Mouse (Mus musculus) CH12.LX (cell line): ENCODE measurements around the gene Top3a. TPM values are rescaled to one million over a fixed set of nuclear protein-coding genes. Genes with fewer than 3 reads are reported as not detected.

Experiments used
- DNase-seq: peaks from one replicate; pipeline ENCODE4 v3.0.0-alpha.2; 2013; ENCODE audit errors: extremely low read depth
- H3K27ac ChIP-seq: 2 replicates; pipeline ENCODE4 v1.5.1; 2012; ENCODE audit warnings: low read depth, mild to moderate bottlenecking, control low read depth, moderate library complexity; ENCODE audit not compliant: insufficient read depth
- H3K27me3 ChIP-seq: replicated peaks from 2 replicates; pipeline ENCODE3; 2012; ENCODE audit warnings: inconsistent platforms
- H3K36me3 ChIP-seq, 2 experiments: replicated peaks in 1 of 2; 2 replicates each; pipeline versions ENCODE3 to v1.6.1; 2012; ENCODE audit warnings: inconsistent platforms in 1 of 2, low read length in 1 of 2, mild to moderate bottlenecking in 1 of 2, mixed read lengths in 1 of 2, moderate library complexity in 1 of 2; ENCODE audit not compliant: control insufficient read depth in 1 of 2, insufficient read depth in 1 of 2
- H3K4me1 ChIP-seq, 2 experiments: 2 replicates each; pipeline ENCODE4 v1.6.1; 2012; ENCODE audit warnings: inconsistent platforms in 1 of 2, moderate library complexity in 1 of 2; ENCODE audit not compliant: insufficient read depth in 2 of 2, control insufficient read depth in 1 of 2
- H3K4me2 ChIP-seq: 2 replicates; pipeline ENCODE4 v1.6.1; 2012; ENCODE audit warnings: low read depth, mild to moderate bottlenecking, control low read depth; ENCODE audit not compliant: poor library complexity, insufficient read depth, severe bottlenecking
- H3K4me3 ChIP-seq, 3 experiments: fragments of 150-350 bp in 1 of 3; sonication (generic) in 1 of 3; replicated peaks in 1 of 3; 2 replicates each; pipeline versions ENCODE3 to v1.5.1; 2011 to 2012; ENCODE audit warnings: low read depth in 2 of 3, low read length in 2 of 3, mild to moderate bottlenecking in 2 of 3, moderate library complexity in 2 of 3, control low read depth in 1 of 3, improper control_type of control experiment in 1 of 3, inconsistent platforms in 1 of 3, mixed read lengths in 1 of 3; ENCODE audit not compliant: poor library complexity in 1 of 3
- H3K79me2 ChIP-seq: replicated peaks from 2 replicates; pipeline ENCODE4 v1.6.1; 2012; ENCODE audit warnings: mild to moderate bottlenecking, moderate library complexity; ENCODE audit not compliant: control insufficient read depth, poor library complexity, insufficient read depth, severe bottlenecking; ENCODE audit errors: extremely low read depth
- H3K9ac ChIP-seq: 2 replicates; pipeline ENCODE4 v1.6.1; 2012; ENCODE audit warnings: low read depth, mild to moderate bottlenecking, control low read depth, moderate library complexity; ENCODE audit not compliant: insufficient read depth
- H3K9me3 ChIP-seq: replicated peaks from 2 replicates; pipeline ENCODE3; 2012; ENCODE audit warnings: low read length, inconsistent platforms, mixed read lengths
- BHLHE40 ChIP-seq: IDR thresholded peaks from 2 replicates; pipeline ENCODE4 v1.6.1; 2011; ENCODE audit warnings: mild to moderate bottlenecking, low read depth, low read length, improper control_type of control experiment
- E2F4 ChIP-seq: IDR thresholded peaks from 2 replicates; pipeline ENCODE4 v1.6.1; 2011; ENCODE audit warnings: low read depth, low read length, improper control_type of control experiment; ENCODE audit not compliant: insufficient replicate concordance
- HCFC1 ChIP-seq: IDR thresholded peaks from 2 replicates; pipeline ENCODE4 v1.6.1; 2012; ENCODE audit warnings: low read depth, mild to moderate bottlenecking, inconsistent platforms, low read length, improper control_type of control experiment
- JUND ChIP-seq: conservative IDR thresholded peaks from 2 replicates; pipeline ENCODE4 v1.6.1; 2011; ENCODE audit warnings: low read depth, low read length, improper control_type of control experiment
- MAZ ChIP-seq: IDR thresholded peaks from 2 replicates; pipeline ENCODE4 v1.6.1; 2012; ENCODE audit warnings: low read depth, mild to moderate bottlenecking, inconsistent platforms, low read length, improper control_type of control experiment, moderate library complexity
- MEF2A ChIP-seq: IDR thresholded peaks from 2 replicates; pipeline ENCODE4 v1.6.1; 2014; ENCODE audit warnings: low read depth, mild to moderate bottlenecking, inconsistent platforms, low read length, improper control_type of control experiment, borderline replicate concordance
- MXI1 ChIP-seq: IDR thresholded peaks from 2 replicates; pipeline ENCODE4 v1.6.1; 2011; ENCODE audit warnings: mild to moderate bottlenecking, low read depth, low read length, improper control_type of control experiment
- MYC ChIP-seq: IDR thresholded peaks from 2 replicates; pipeline ENCODE4 v1.6.1; 2011; ENCODE audit warnings: low read depth, mild to moderate bottlenecking, improper control_type of control experiment, low read length
- NELFE ChIP-seq: IDR thresholded peaks from 2 replicates; pipeline ENCODE4 v1.6.1; 2011; ENCODE audit warnings: low read depth, low read length, improper control_type of control experiment
- POLR2A ChIP-seq: IDR thresholded peaks from 2 replicates; pipeline ENCODE4 v1.6.1; 2011; ENCODE audit warnings: low read depth, mild to moderate bottlenecking, improper control_type of control experiment, low read length
- POLR2AphosphoS2 ChIP-seq: IDR thresholded peaks from 2 replicates; pipeline ENCODE4 v1.6.1; 2011; ENCODE audit warnings: low read depth, low read length, improper control_type of control experiment
- RAD21 ChIP-seq: IDR thresholded peaks from 2 replicates; pipeline ENCODE4 v1.6.1; 2011; ENCODE audit warnings: low read depth, mild to moderate bottlenecking, low read length, improper control_type of control experiment, moderate library complexity
- SIN3A ChIP-seq: IDR thresholded peaks from 2 replicates; pipeline ENCODE4 v1.6.1; 2012; ENCODE audit warnings: low read length, improper control_type of control experiment, inconsistent platforms
- SMC3 ChIP-seq: IDR thresholded peaks from 2 replicates; pipeline ENCODE4 v1.6.1; 2011; ENCODE audit warnings: low read depth, low read length, improper control_type of control experiment
- TBP ChIP-seq: conservative IDR thresholded peaks from 2 replicates; pipeline ENCODE4 v1.6.1; 2011; ENCODE audit warnings: low read depth, low read length, improper control_type of control experiment
- USF1 ChIP-seq: IDR thresholded peaks from 2 replicates; pipeline ENCODE4 v1.6.1; 2014; ENCODE audit warnings: low read depth, mild to moderate bottlenecking, inconsistent platforms, low read length, improper control_type of control experiment
- USF2 ChIP-seq: conservative IDR thresholded peaks from 2 replicates; pipeline ENCODE4 v1.6.1; 2011; ENCODE audit warnings: low read depth, low read length, improper control_type of control experiment
- ZC3H11A ChIP-seq: IDR thresholded peaks from 2 replicates; pipeline ENCODE4 v1.6.1; 2012; ENCODE audit warnings: low read depth, mild to moderate bottlenecking, inconsistent platforms, low read length, improper control_type of control experiment
- ZKSCAN1 ChIP-seq: IDR thresholded peaks from 2 replicates; pipeline ENCODE4 v1.6.1; 2012; ENCODE audit warnings: low read depth, inconsistent platforms, low read length, improper control_type of control experiment, borderline replicate concordance
- dilution Hi-C: fragments of 300-500 bp; cut with MboI; formaldehyde crosslinking; loops from 2 replicates; pipeline ENCODE4 v1.14.3; 2020; ENCODE audit warnings: low sequenced_read_pairs; ENCODE audit not compliant: extremely low pct_unique_long_range_greater_than_20kb, extremely low pct_ligation_motif_present
- in situ Hi-C: fragments of 300-500 bp; cut with MboI; formaldehyde crosslinking; loops from 3 replicates; pipeline ENCODE4 v1.14.3; 2019; ENCODE audit warnings: low sequenced_read_pairs, low pct_ligation_motif_present, low pct_unique_long_range_greater_than_20kb, mixed read lengths
- polyA plus RNA-seq: library from polyadenylated mRNA; unstranded; fragments of >175 nt; gene quantifications from 2 replicates; pipeline ENCODE4 v1.2.1, GENCODE M21; 2012; ENCODE audit warnings: low read depth; ENCODE audit not compliant: insufficient read length
- total RNA-seq, 2 experiments: library from RNA; depleted of rRNA; stranded (reverse); fragments of 300-350 nt in 1 of 2; fragments of >200 nt in 1 of 2; gene quantifications; 2 replicates each; pipeline ENCODE4 v1.2.3; 2012 to 2014

Top3a gene
- total and polyA plus RNA-seq, 3 experiments, result 19.6 to 43.7 (median 28.8) TPM

- TF ChIP-seq SIN3A, result peak; percentile 95
These were observed at the start of gene Top3a, which contains the start of gene Smcr8 (continued) for GRCm38 (mm10) chr11:60776829-60777740.

GRCm38 (mm10) chr11:60826700-60827099, 49.5 kb upstream of the Top3a start:
- TF ChIP-seq TBP, result no peak
- no peak for TF ChIP-seq USF1
- TF ChIP-seq USF2, result no peak
- no peak for TF ChIP-seq MXI1
- TF ChIP-seq JUND, result no peak
- TF ChIP-seq E2F4, result no peak
- TF ChIP-seq POLR2A, result no peak
- no peak for TF ChIP-seq POLR2AphosphoS2
- TF ChIP-seq ZKSCAN1, result no peak
- TF ChIP-seq MYC, result no peak
- no peak for TF ChIP-seq MEF2A
- no peak for TF ChIP-seq RAD21
- TF ChIP-seq MAZ, result no peak
- no peak for TF ChIP-seq HCFC1
- no peak for TF ChIP-seq SMC3
- no peak for TF ChIP-seq NELFE
- no peak for TF ChIP-seq ZC3H11A
- TF ChIP-seq BHLHE40, result no peak
- TF ChIP-seq, all 38 proteins: peak for 0
- Histone ChIP-seq H3K27ac (no peak overlapping the region), H3K4me3 (no peak overlapping the region), H3K4me2 (no peak overlapping the region), H3K27me3 (peaks cover 16% of the 10 kb centered on the region), H3K79me2 (peaks cover 2% of the 10 kb centered on the region), H3K9ac (no peak overlapping the region), H3K4me1 (peaks cover 4 to 15% of the 10 kb centered on the region in 2 experiments), H3K36me3 (peaks cover 0 to 2% of the 10 kb centered on the region in 2 experiments), H3K9me3 (peaks cover 3% of the 10 kb centered on the region)
- in situ Hi-C loops, result no loop called here
- DNase-seq, result no peak
- dilution Hi-C loops, result no loop called here
